Mouse (Mus musculus) MEL (cell line): Measurements from ENCODE around the gene Ptpre. TPM values are rescaled to one million over a fixed set of nuclear protein-coding genes. Genes with fewer than 3 reads are reported as not detected.

Source experiments
- DNase-seq: peaks from one replicate; pipeline ENCODE4 v3.0.0; 2011; ENCODE audit warnings: low read depth, low spot score
- H3K27ac ChIP-seq: 2 replicates; pipeline ENCODE4 v1.5.1; 2012; ENCODE audit warnings: low read depth, mild to moderate bottlenecking, control low read depth, low read length, moderate library complexity; ENCODE audit not compliant: control insufficient read depth
- H3K27me3 ChIP-seq, 2 experiments: fragments of 150-350 bp in 1 of 2; sonication (generic) in 1 of 2; 2 replicates each; pipeline ENCODE4 v1.6.1; 2012; ENCODE audit warnings: low read length in 2 of 2, mild to moderate bottlenecking in 2 of 2, improper control_type of control experiment in 1 of 2, moderate library complexity in 1 of 2; ENCODE audit not compliant: insufficient read depth in 2 of 2, control insufficient read depth in 1 of 2
- H3K36me3 ChIP-seq, 2 experiments: 2 replicates each; pipeline ENCODE4 v1.6.1; 2012 to 2014; ENCODE audit warnings: low read length in 2 of 2, improper control_type of control experiment in 1 of 2, inconsistent platforms in 1 of 2, mild to moderate bottlenecking in 1 of 2; ENCODE audit not compliant: insufficient read depth in 2 of 2, control insufficient read depth in 1 of 2
- H3K4me1 ChIP-seq, 2 experiments: fragments of 150-350 bp in 1 of 2; sonication (generic) in 1 of 2; 2 replicates each; pipeline ENCODE4 v1.6.1; 2012; ENCODE audit warnings: low read length in 2 of 2, improper control_type of control experiment in 1 of 2, mild to moderate bottlenecking in 1 of 2; ENCODE audit not compliant: insufficient read depth in 2 of 2, control insufficient read depth in 1 of 2
- H3K4me3 ChIP-seq, 2 experiments: fragments of 150-350 bp in 1 of 2; sonication (generic) in 1 of 2; 2 replicates each; pipeline ENCODE4 v1.5.1; 2012; ENCODE audit warnings: low read depth in 2 of 2, low read length in 2 of 2, mild to moderate bottlenecking in 2 of 2, moderate library complexity in 2 of 2, control low read depth in 1 of 2, improper control_type of control experiment in 1 of 2; ENCODE audit not compliant: control insufficient read depth in 1 of 2, insufficient read depth in 1 of 2
- H3K79me2 ChIP-seq: 2 replicates; pipeline ENCODE4 v1.6.1; 2012; ENCODE audit warnings: mild to moderate bottlenecking, low read length, moderate library complexity; ENCODE audit not compliant: control insufficient read depth, poor library complexity, insufficient read depth
- H3K9ac ChIP-seq: 2 replicates; pipeline ENCODE4 v1.6.1; 2012; ENCODE audit warnings: low read depth, mild to moderate bottlenecking, control low read depth, low read length, moderate library complexity; ENCODE audit not compliant: control insufficient read depth, poor library complexity, severe bottlenecking
- H3K9me3 ChIP-seq: fragments of 150-350 bp; sonication (generic); replicated peaks from 2 replicates; pipeline ENCODE4 v1.6.1; 2012; ENCODE audit warnings: mild to moderate bottlenecking, low read length, improper control_type of control experiment, moderate library complexity; ENCODE audit not compliant: insufficient read depth
- BHLHE40 ChIP-seq: IDR thresholded peaks from 2 replicates; pipeline ENCODE4 v1.6.1; 2012; ENCODE audit warnings: low read depth, mild to moderate bottlenecking, inconsistent platforms, low read length, improper control_type of control experiment, borderline replicate concordance
- CHD1 ChIP-seq: IDR thresholded peaks from 2 replicates; pipeline ENCODE4 v1.6.1; 2012; ENCODE audit warnings: low read depth, mild to moderate bottlenecking, inconsistent platforms, low read length, improper control_type of control experiment
- CHD2 ChIP-seq: IDR thresholded peaks from 2 replicates; pipeline ENCODE4 v1.6.1; 2011; ENCODE audit warnings: low read length, improper control_type of control experiment
- ELF1 ChIP-seq: IDR thresholded peaks from 2 replicates; pipeline ENCODE4 v1.6.1; 2014; ENCODE audit warnings: low read depth, mild to moderate bottlenecking, inconsistent platforms, low read length, improper control_type of control experiment, moderate library complexity
- EP300 ChIP-seq, 2 experiments: IDR thresholded peaks; 2 replicates each; pipeline ENCODE4 v1.6.1; 2011; ENCODE audit warnings: improper control_type of control experiment in 2 of 2, low read length in 2 of 2, low read depth in 1 of 2, mild to moderate bottlenecking in 1 of 2
- GABPA ChIP-seq: IDR thresholded peaks from 2 replicates; pipeline ENCODE4 v1.6.1; 2012; ENCODE audit warnings: low read depth, mild to moderate bottlenecking, inconsistent platforms, low read length, improper control_type of control experiment, moderate library complexity
- GATA1 ChIP-seq: IDR thresholded peaks from 2 replicates; pipeline ENCODE4 v1.6.1; 2011; ENCODE audit warnings: low read depth, low read length, improper control_type of control experiment
- HCFC1 ChIP-seq: IDR thresholded peaks from 2 replicates; pipeline ENCODE4 v1.6.1; 2012; ENCODE audit warnings: low read depth, mild to moderate bottlenecking, inconsistent platforms, low read length, improper control_type of control experiment, moderate library complexity
- KAT2A ChIP-seq: conservative IDR thresholded peaks from 2 replicates; pipeline ENCODE4 v1.6.1; 2012; ENCODE audit warnings: low read depth, low read length, improper control_type of control experiment, inconsistent platforms
- MAFK ChIP-seq: IDR thresholded peaks from 2 replicates; pipeline ENCODE4 v1.6.1; 2011; ENCODE audit warnings: low read depth, mild to moderate bottlenecking, low read length, improper control_type of control experiment, borderline replicate concordance
- MAX ChIP-seq: IDR thresholded peaks from 2 replicates; pipeline ENCODE4 v1.6.1; 2011; ENCODE audit warnings: low read length, improper control_type of control experiment
- MAZ ChIP-seq: IDR thresholded peaks from 2 replicates; pipeline ENCODE4 v1.6.1; 2012; ENCODE audit warnings: low read depth, mild to moderate bottlenecking, inconsistent platforms, low read length, improper control_type of control experiment
- MEF2A ChIP-seq: IDR thresholded peaks from 2 replicates; pipeline ENCODE4 v1.6.1; 2014; ENCODE audit warnings: low read depth, mild to moderate bottlenecking, inconsistent platforms, low read length, improper control_type of control experiment; ENCODE audit not compliant: poor library complexity, insufficient replicate concordance, severe bottlenecking; ENCODE audit errors: extremely low read depth
- POLR2AphosphoS5 ChIP-seq: IDR thresholded peaks from 2 replicates; pipeline ENCODE4 v1.6.1; 2012; ENCODE audit warnings: low read depth, borderline replicate concordance, mild to moderate bottlenecking, inconsistent platforms, low read length, moderate library complexity, mixed read lengths
- RAD21 ChIP-seq: IDR thresholded peaks from 2 replicates; pipeline ENCODE4 v1.6.1; 2011; ENCODE audit warnings: mild to moderate bottlenecking, low read depth, low read length, improper control_type of control experiment
- RCOR1 ChIP-seq: IDR thresholded peaks from 2 replicates; pipeline ENCODE4 v1.6.1; 2012; ENCODE audit warnings: low read depth, mild to moderate bottlenecking, inconsistent platforms, low read length, improper control_type of control experiment
- SIN3A ChIP-seq: IDR thresholded peaks from 2 replicates; pipeline ENCODE4 v1.6.1; 2012; ENCODE audit warnings: low read length, improper control_type of control experiment, inconsistent platforms
- SMC3 ChIP-seq: IDR thresholded peaks from 2 replicates; pipeline ENCODE4 v1.6.1; 2011; ENCODE audit warnings: low read depth, low read length, improper control_type of control experiment
- TAL1 ChIP-seq: IDR thresholded peaks from 2 replicates; pipeline ENCODE4 v1.6.1; 2012; ENCODE audit warnings: mild to moderate bottlenecking, inconsistent platforms, low read length, moderate library complexity, mixed read lengths
- TBP ChIP-seq: IDR thresholded peaks from 2 replicates; pipeline ENCODE4 v1.8.0; 2011; ENCODE audit warnings: low read depth, low read length, improper control_type of control experiment
- TCF12 ChIP-seq: IDR thresholded peaks from 2 replicates; pipeline ENCODE4 v1.6.1; 2014; ENCODE audit warnings: low read depth, mild to moderate bottlenecking, inconsistent platforms, low read length, improper control_type of control experiment, moderate library complexity
- UBTF ChIP-seq: IDR thresholded peaks from 2 replicates; pipeline ENCODE4 v1.6.1; 2012; ENCODE audit warnings: low read depth, mild to moderate bottlenecking, inconsistent platforms, low read length, improper control_type of control experiment, moderate library complexity, borderline replicate concordance; ENCODE audit not compliant: insufficient read depth
- ZC3H11A ChIP-seq: IDR thresholded peaks from 2 replicates; pipeline ENCODE4 v1.6.1; 2012; ENCODE audit warnings: low read depth, mild to moderate bottlenecking, inconsistent platforms, low read length, improper control_type of control experiment
- ZMIZ1 ChIP-seq: IDR thresholded peaks from 2 replicates; pipeline ENCODE4 v1.6.1; 2012; ENCODE audit warnings: low read depth, mild to moderate bottlenecking, inconsistent platforms, low read length, improper control_type of control experiment, moderate library complexity
- polyA plus RNA-seq, 2 experiments: library from polyadenylated mRNA; stranded (reverse) in 1 of 2; unstranded in 1 of 2; fragments of >175 nt in 1 of 2; fragments of >200 nt in 1 of 2; gene quantifications; 2 replicates each; pipeline versions ENCODE4 v1.2.1 to v1.2.4; 2012; ENCODE audit warnings: low replicate concordance in 2 of 2, low read depth in 1 of 2; ENCODE audit not compliant: insufficient read length in 2 of 2, insufficient read depth in 1 of 2, missing spikeins in 1 of 2
- total RNA-seq: library from RNA; depleted of rRNA; stranded (reverse); fragments of 300-350 nt; gene quantifications from 2 replicates; pipeline ENCODE4 v1.2.3, GENCODE M21; 2012

Ptpre gene
- total and polyA plus RNA-seq, 3 experiments: 4.9 to 12.9 TPM; not detected in 1

DNA sequence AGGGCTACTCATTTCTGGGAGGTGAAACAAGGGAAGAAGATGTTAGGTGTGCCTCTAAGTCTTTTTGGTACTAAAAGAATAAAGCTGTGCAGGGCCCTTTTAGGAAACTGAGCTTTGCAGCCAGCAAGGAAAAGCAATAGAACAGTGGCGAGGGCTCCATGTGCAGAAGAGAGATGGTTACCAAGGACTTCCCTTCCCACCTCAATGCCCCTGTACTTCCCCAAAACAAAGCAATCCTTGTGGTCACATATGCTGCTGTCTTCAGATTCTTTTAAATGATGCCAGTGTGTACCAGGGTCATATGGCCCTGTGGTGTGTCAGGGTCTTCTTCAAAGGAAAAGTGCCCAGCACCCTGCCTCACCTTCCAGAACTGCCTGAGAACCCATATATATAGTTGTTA lies 167.8 kb downstream of the Ptpre start:
- H3K4me3 ChIP-seq: no peak overlapping the region
- no peak for TF ChIP-seq KAT2A
- TF ChIP-seq ZC3H11A: no peak
- TF ChIP-seq RAD21: no peak
- no peak for TF ChIP-seq EP300 (IDR thresholded peaks at IDR 0.05; ENCODE audit: low read depth in 1 of 2, low read length in 2 of 2)
- no peak for TF ChIP-seq UBTF
- no peak for TF ChIP-seq TCF12
- TF ChIP-seq RCOR1: no peak
- TF ChIP-seq MAZ: no peak
- TF ChIP-seq MAX: no peak
- no peak for TF ChIP-seq CHD1
- TF ChIP-seq CHD2: no peak
- TF ChIP-seq GABPA: no peak
- TF ChIP-seq MAFK: no peak
- TF ChIP-seq, all 39 proteins: peak for 0
- Histone ChIP-seq H3K79me2 (peaks cover 14% of the 10 kb centered on the region), H3K27ac (no peak overlapping the region), H3K4me1 (no peaks in the 10 kb centered on the region), H3K9me3 (no peaks in the 10 kb centered on the region), H3K27me3 (no peaks in the 10 kb centered on the region), H3K9ac (no peak overlapping the region), H3K36me3 (peaks cover 2 to 94% of the 10 kb centered on the region in 2 experiments)
- no peak for DNase-seq

DNA sequence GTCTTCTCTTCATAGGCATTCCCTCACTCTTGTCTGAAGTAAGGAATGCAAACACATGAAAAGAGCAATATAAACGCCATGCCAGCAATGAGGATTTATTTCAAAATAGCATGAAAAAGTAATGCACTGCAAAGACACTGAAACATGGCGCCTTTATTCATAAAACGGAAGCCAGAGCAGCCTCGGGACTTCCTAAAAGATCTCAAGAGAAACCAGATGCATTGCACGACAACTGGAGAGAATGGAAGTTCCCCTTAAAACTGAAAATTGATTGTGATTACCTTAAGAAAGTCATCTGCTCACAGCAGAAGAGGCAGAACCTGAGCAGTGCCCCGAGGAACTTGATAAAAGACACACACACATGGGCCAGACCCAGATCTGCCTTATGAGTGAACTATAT lies 168.5 kb downstream of the Ptpre start:
- Histone ChIP-seq H3K36me3 (peaks cover 7 to 94% of the 10 kb centered on the region in 2 experiments), H3K27ac (no peak overlapping the region), H3K27me3 (no peaks in the 10 kb centered on the region), H3K79me2 (peaks cover 21% of the 10 kb centered on the region), H3K4me1 (no peaks in the 10 kb centered on the region; a peak in 1 of 4 replicates), H3K4me3 (no peak overlapping the region), H3K9me3 (no peaks in the 10 kb centered on the region), H3K9ac (no peak overlapping the region)
- no peak for TF ChIP-seq HCFC1
- no peak for TF ChIP-seq ZMIZ1
- TF ChIP-seq TAL1: no peak
- TF ChIP-seq CHD1: no peak
- TF ChIP-seq RCOR1: no peak
- TF ChIP-seq TCF12: no peak
- no peak for TF ChIP-seq MEF2A
- no peak for TF ChIP-seq GABPA
- no peak for TF ChIP-seq BHLHE40
- TF ChIP-seq SMC3: no peak
- TF ChIP-seq TBP: no peak
- no peak for TF ChIP-seq MAZ
- TF ChIP-seq ZC3H11A: no peak
- no peak for TF ChIP-seq ELF1
- no peak for TF ChIP-seq SIN3A
- no peak for TF ChIP-seq POLR2AphosphoS5
- no peak for TF ChIP-seq GATA1
- no peak for DNase-seq
